Mouse (Mus musculus) lung, embryonic 14.5 days (tissue): Measurements from ENCODE around the gene Ncam1. TPM values are rescaled to one million over a fixed set of nuclear protein-coding genes. Genes with fewer than 3 reads are reported as not detected.
A peak's percentile ranks its signal among the peaks of the same experiment; 100 is the strongest.

ENCODE experiments used
- ATAC-seq: fragments of 200-750 bp; cut with Nextera tagmentation; 2 replicates; pipeline ENCODE4 v1.8.0; 2017; ENCODE audit warnings: mild to moderate bottlenecking, moderate TSS enrichment, moderate library complexity; ENCODE audit not compliant: insufficient read depth
- DNase-seq: peaks from one replicate; pipeline ENCODE4 v3.0.0-alpha.2; 2015
- H3K27ac ChIP-seq: fragments of 300-500 bp; sonication (generic); 2 replicates; pipeline ENCODE4 v1.5.1; 2014; ENCODE audit warnings: low read depth, mild to moderate bottlenecking, moderate library complexity
- H3K27me3 ChIP-seq: fragments of 300-500 bp; sonication (generic); 2 replicates; pipeline ENCODE4 v1.6.1; 2014; ENCODE audit warnings: low read length, control low read depth; ENCODE audit not compliant: insufficient read depth
- H3K36me3 ChIP-seq: fragments of 300-500 bp; sonication (generic); 2 replicates; pipeline ENCODE4 v1.6.1; 2014; ENCODE audit warnings: control low read depth; ENCODE audit not compliant: insufficient read depth
- H3K4me1 ChIP-seq: fragments of 300-500 bp; sonication (generic); 2 replicates; pipeline ENCODE4 v1.6.1; 2014; ENCODE audit warnings: antibody characterized with exemption, control low read depth; ENCODE audit not compliant: insufficient read depth
- H3K4me2 ChIP-seq: fragments of 300-500 bp; sonication (generic); 2 replicates; pipeline ENCODE4 v1.6.1; 2014; ENCODE audit warnings: mild to moderate bottlenecking
- H3K4me3 ChIP-seq: fragments of 300-500 bp; sonication (generic); 2 replicates; pipeline ENCODE4 v1.5.1; 2014; ENCODE audit warnings: low read depth, low read length
- H3K9ac ChIP-seq: fragments of 300-500 bp; sonication (generic); 2 replicates; pipeline ENCODE4 v1.6.1; 2014
- H3K9me3 ChIP-seq: fragments of 300-500 bp; sonication (generic); 2 replicates; pipeline ENCODE4 v1.6.1; 2016; ENCODE audit warnings: low read depth, low read length, control low read depth
- CTCF ChIP-seq: IDR thresholded peaks from 2 replicates; pipeline ENCODE4 v1.5.1; 2016; ENCODE audit warnings: antibody characterized with exemption, low read depth
- WGBS: fragments of 180-500 bp; shearing (Covaris S2); extraction: QIAGEN DNeasy Blood & Tissue Kit; methylation state at CpG from one replicate; pipeline ENCODE4 v1.1.7; 2014; 5-methylcytosine and 5-hydroxymethylcytosine counted together
- polyA plus RNA-seq: library from polyadenylated mRNA; unstranded; fragments of >200 nt; fragmentation: Nextera tagmentation; extraction: Ambion mirVana; gene quantifications from 2 replicates; pipeline ENCODE4 v1.2.1, GENCODE M21; 2014

Gene Ncam1
- polyA plus RNA-seq, 1 experiment from 2014 or later = 19.6 TPM

GRCm38 (mm10) chr9:49621691-49622090, 177.0 kb downstream of the Ncam1 start:
- no peak for TF ChIP-seq CTCF
- H3K27me3 ChIP-seq = no peaks in the 10 kb centered on the region
- no peaks in the 10 kb centered on the region for H3K36me3 ChIP-seq
- H3K4me1 ChIP-seq = no peaks in the 10 kb centered on the region
- H3K27ac ChIP-seq = no peak overlapping the region
- ATAC-seq = no peak
- H3K4me3 ChIP-seq = no peak overlapping the region
- H3K4me2 ChIP-seq = no peak overlapping the region
- H3K9me3 ChIP-seq = no peaks in the 10 kb centered on the region
- no peak overlapping the region for H3K9ac ChIP-seq
- DNase-seq = no peak
- WGBS = 93% methylated on average over 11 of the region's 11 CpGs

GRCm38 (mm10) chr9:49618699-49619392, 179.9 kb downstream of the Ncam1 start:
- H3K36me3 ChIP-seq = no peaks in the 10 kb centered on the region
- no peaks in the 10 kb centered on the region for H3K27me3 ChIP-seq
- H3K27ac ChIP-seq = no peak overlapping the region
- ATAC-seq = no peak
- DNase-seq = no peak
- no peak overlapping the region for H3K9ac ChIP-seq
- no peak overlapping the region for H3K4me2 ChIP-seq
- no peak overlapping the region for H3K4me3 ChIP-seq
- no peak for TF ChIP-seq CTCF
- no peaks in the 10 kb centered on the region for H3K9me3 ChIP-seq
- WGBS = 84% methylated on average over 9 of the region's 9 CpGs
- H3K4me1 ChIP-seq = no peaks in the 10 kb centered on the region

GRCm38 (mm10) chr9:49618266-49618665, 180.5 kb downstream of the Ncam1 start:
- 54% methylated on average over 2 of the region's 2 CpGs for WGBS

GRCm38 (mm10) chr9:49617216-49617615, 181.5 kb downstream of the Ncam1 start:
- Histone ChIP-seq H3K27me3 (no peaks in the 10 kb centered on the region), H3K4me1 (no peaks in the 10 kb centered on the region), H3K9ac (no peak overlapping the region), H3K4me3 (no peak overlapping the region), H3K9me3 (no peaks in the 10 kb centered on the region), H3K27ac (no peak overlapping the region), H3K36me3 (no peaks in the 10 kb centered on the region), H3K4me2 (no peak overlapping the region)
- peak; percentile 76 for DNase-seq
- no peak for ATAC-seq
- WGBS = 16% methylated on average over 3 of the region's 3 CpGs
- peak; percentile 77 for TF ChIP-seq CTCF

More at GRCm38 (mm10) chr9:49618266-49618665, 180.5 kb downstream of the Ncam1 start:
- DNase-seq = no peak
- ATAC-seq = no peak
- Histone ChIP-seq H3K27ac (no peak overlapping the region), H3K9ac (no peak overlapping the region), H3K4me2 (no peak overlapping the region), H3K4me3 (no peak overlapping the region), H3K4me1 (no peaks in the 10 kb centered on the region), H3K27me3 (no peaks in the 10 kb centered on the region), H3K36me3 (no peaks in the 10 kb centered on the region), H3K9me3 (no peaks in the 10 kb centered on the region)
- TF ChIP-seq CTCF = no peak

- Histone ChIP-seq H3K4me1 (no peaks in the 10 kb centered on the region), H3K4me3 (no peak overlapping the region), H3K9me3 (no peaks in the 10 kb centered on the region), H3K36me3 (no peaks in the 10 kb centered on the region), H3K27ac (no peak overlapping the region), H3K4me2 (no peak overlapping the region), H3K27me3 (no peaks in the 10 kb centered on the region), H3K9ac (no peak overlapping the region)
- DNase-seq (no peak), ATAC-seq (no peak)
- TF ChIP-seq CTCF = no peak
These were observed 186.3 kb downstream of the Ncam1 start for GRCm38 (mm10) chr9:49612387-49612786.

GRCm38 (mm10) chr9:49608191-49608590, 190.5 kb downstream of the Ncam1 start:
- no peak overlapping the region for H3K9ac ChIP-seq
- peaks cover 5% of the 10 kb centered on the region; the same call in 1 of the 2 replicates for H3K4me1 ChIP-seq
- no peak overlapping the region for H3K27ac ChIP-seq
- no peaks in the 10 kb centered on the region for H3K27me3 ChIP-seq
- WGBS = 57% methylated on average over 2 of the region's 2 CpGs
- no peaks in the 10 kb centered on the region for H3K9me3 ChIP-seq
- no peak for TF ChIP-seq CTCF
- DNase-seq = no peak
- no peak overlapping the region for H3K4me2 ChIP-seq
- ATAC-seq = no peak
- no peak overlapping the region for H3K4me3 ChIP-seq
- H3K36me3 ChIP-seq = no peaks in the 10 kb centered on the region

GRCm38 (mm10) chr9:49606717-49607116, 192.0 kb downstream of the Ncam1 start:
- WGBS = 21% methylated on average over 2 of the region's 2 CpGs
- DNase-seq (no peak), ATAC-seq (no peak)

More at GRCm38 (mm10) chr9:49606717-49607116, 192.0 kb downstream of the Ncam1 start:
- Histone ChIP-seq H3K4me2 (no peak overlapping the region), H3K36me3 (no peaks in the 10 kb centered on the region), H3K27me3 (no peaks in the 10 kb centered on the region), H3K27ac (no peak overlapping the region), H3K9ac (no peak overlapping the region), H3K4me3 (no peak overlapping the region), H3K4me1 (peaks cover 5% of the 10 kb centered on the region; the same call in 1 of the 2 replicates), H3K9me3 (no peaks in the 10 kb centered on the region)
- TF ChIP-seq CTCF = no peak
